Mouse (Mus musculus): Measurements from ENCODE around the gene Naaladl2. TPM values are rescaled to one million over a fixed set of nuclear protein-coding genes. Genes with fewer than 3 reads are reported as not detected.
"Not testable (repeated sequence)": the region's sequence is repeated elsewhere in the genome, so short reads cannot be mapped to it uniquely, and the experiment has no call there.

Naaladl2 gene
- polyA plus RNA-seq, 2 experiments from 2014 or later, result not detected

DNA sequence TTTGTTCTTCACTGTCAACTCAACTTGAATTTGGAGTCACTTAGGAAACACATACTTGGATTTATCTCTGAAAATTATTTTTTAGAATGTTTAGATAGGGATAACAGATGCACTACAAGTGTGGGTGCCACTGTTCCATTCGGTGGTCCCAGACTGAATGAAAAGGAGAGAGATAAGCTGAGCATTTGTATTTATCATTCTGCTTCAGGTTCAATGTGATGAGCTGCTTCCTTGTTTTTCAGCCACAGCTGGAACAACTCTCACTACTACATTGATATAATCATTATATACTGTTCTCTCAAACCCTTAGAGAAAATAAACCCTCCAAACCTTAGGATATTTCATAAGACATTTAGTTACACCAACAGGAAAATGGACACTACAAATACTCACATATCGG is 918.6 kb downstream of the Naaladl2 start:
- ATAC-seq, result no peak

DNA sequence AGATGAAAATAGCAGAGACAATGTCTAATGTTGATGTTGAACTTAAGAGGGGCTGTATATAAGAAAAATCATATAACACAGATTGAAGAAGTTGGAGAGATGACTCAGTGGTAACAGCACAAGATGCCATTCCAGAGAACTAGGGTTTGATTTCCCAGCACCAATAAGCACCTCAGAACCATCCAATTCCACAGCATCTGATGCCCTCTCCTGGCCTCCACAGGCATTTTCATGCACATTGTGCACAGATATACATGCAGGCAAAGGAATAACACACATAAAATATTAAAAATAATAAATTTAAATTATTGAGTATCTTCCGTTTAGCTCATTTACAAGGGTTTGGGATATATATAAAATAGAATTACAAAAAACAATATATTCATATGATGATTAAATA is 926.6 kb downstream of the Naaladl2 start:
- ATAC-seq, result no peak

- no peak for ATAC-seq
Observed at GRCm38 (mm10) chr3:24166531-24166930, 977.5 kb downstream of the Naaladl2 start.

- ATAC-seq, result no peak
Observed at GRCm38 (mm10) chr3:24163992-24164391, 980.1 kb downstream of the Naaladl2 start.

DNA sequence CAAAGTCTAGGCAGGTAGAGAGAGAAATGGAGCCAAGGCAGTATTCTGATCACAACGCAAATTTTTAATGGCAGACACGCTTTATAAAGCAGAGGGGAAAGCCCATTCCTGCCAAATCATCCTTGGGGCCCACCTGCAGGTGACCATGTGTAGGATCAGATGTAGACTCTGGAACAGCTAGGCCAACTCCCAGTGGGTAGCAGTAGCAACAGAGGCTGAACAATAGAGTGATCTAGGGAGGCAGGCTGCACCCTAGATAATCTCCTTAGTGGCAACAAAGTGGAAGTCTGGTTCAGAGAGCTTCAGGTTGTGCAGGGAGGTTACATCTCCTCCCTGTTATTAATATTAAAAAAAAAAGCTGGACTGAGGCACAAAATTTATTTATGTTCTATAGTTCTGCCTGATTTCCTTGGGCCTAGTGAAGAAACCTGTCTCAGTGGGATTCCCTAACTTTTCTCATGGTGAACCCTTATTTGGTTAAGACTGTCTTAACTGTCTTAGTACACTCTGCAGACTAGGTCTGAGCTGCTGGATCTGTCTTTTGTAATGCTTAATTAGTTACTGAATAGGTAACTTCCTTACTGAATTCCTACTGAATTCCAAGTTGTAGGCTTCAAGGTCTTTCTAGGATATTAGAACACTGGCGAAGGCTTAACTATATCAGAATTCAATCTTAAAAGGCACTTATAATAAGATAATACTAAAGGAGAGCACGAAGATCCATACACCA is 992.8 kb downstream of the Naaladl2 start:
- not testable (repeated sequence) for ATAC-seq

- ATAC-seq, result no peak
Observed at GRCm38 (mm10) chr3:24142808-24143207, 1001.3 kb downstream of the Naaladl2 start.

DNA sequence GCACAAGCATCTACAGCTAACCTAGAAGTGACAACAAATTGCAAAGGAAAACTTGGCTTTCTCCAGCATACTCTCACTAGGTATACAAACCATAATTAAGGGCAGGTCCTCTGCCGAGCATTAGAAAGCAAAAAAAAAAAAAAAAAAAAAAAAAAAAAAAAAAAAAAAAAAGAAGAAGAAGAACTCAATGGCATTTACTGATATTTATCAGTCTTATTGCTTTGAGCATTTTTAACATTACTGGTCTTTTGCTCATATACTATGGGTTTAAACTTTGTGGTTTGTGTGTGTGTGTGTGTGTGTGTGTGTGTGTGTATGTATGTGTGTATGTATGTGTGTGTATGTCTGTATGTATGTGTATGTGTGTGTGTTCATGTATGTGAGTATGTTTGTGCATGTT is 1006.1 kb downstream of the Naaladl2 start:
- no peak for ATAC-seq

- no peak for ATAC-seq
Observed at GRCm38 (mm10) chr3:24126200-24126599, 1017.9 kb downstream of the Naaladl2 start.

DNA sequence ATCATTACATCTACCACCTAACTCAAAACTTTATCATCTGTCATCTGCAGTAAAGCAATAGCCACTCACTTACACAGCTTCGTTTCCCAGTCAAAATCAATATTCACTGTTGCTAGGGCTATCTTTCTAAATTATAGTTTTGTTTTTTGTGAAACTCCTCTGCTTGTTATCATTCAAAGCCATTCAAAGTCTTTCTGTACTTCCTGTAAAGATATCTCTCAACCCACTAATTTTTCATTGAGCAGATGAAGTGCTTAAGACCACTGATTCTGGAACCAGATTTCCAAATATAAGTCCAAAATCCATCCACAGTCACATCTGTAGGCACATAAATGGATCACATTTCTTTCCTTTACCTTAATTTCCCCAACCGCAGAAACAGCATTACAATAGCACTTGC is 1020.0 kb downstream of the Naaladl2 start:
- ATAC-seq, result no peak

DNA sequence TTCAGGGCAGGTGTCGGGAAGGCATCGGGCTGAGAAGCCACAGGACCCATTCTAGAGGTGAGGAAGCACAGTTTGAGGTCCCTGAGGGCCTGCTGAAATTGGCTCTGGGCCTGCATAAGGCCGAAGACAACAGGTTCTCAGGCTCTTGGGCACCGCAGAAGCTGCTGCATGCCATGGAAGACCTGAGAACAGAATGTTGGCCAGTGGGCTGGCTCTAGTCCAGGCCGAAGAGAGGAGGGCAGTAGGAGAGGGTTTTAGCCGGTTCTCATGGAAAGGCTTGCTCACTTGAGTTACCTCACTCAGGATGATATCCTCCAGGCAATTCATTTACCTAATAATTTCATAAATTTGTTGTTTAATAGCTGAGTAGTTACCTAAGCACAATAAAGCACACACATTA is 1025.9 kb downstream of the Naaladl2 start:
- ATAC-seq, result no peak

DNA sequence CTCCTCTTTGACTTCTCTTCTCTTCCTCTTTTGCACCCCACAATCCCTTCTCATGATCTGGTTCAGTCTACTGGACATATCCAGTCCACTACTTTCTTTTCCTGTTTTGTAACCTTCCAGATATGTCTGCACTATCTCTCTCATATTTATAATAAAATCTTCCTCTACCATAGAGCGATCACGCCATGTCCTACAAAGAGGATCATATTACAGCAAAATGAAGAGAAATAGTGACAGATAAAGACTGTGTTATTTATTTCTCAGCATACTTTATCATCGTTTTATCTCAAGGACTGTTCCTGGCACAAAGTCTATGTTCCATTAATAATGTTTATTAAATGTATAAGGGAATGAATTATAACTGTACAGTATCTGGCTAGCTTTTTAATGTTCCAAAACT is 1029.2 kb downstream of the Naaladl2 start:
- no peak for ATAC-seq

GRCm38 (mm10) chr3:24113360-24113759 is 1030.7 kb downstream of the Naaladl2 start:
- no peak for ATAC-seq

GRCm38 (mm10) chr3:24106391-24106790 is 1037.7 kb downstream of the Naaladl2 start:
- ATAC-seq, result no peak

DNA sequence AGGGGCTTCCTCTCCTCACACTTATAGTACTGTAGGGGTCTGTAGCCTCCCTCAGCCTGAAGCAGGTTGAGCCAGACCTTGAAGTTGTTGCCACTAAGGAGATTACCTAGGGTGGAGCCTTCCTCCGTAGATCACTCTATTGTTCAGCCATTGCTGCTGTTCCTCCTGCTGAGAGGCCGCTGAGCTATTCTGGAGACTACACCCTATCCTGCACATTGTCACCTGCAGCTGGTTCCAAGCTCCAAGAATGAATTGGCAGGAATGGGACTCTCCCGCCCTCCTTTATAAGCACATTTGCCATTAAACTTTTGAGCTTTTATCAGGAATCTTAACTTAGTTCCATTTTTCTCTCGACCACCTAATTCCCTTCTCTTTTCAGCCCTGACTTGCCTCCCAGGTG is 1064.3 kb downstream of the Naaladl2 start:
- ATAC-seq, result no peak

DNA sequence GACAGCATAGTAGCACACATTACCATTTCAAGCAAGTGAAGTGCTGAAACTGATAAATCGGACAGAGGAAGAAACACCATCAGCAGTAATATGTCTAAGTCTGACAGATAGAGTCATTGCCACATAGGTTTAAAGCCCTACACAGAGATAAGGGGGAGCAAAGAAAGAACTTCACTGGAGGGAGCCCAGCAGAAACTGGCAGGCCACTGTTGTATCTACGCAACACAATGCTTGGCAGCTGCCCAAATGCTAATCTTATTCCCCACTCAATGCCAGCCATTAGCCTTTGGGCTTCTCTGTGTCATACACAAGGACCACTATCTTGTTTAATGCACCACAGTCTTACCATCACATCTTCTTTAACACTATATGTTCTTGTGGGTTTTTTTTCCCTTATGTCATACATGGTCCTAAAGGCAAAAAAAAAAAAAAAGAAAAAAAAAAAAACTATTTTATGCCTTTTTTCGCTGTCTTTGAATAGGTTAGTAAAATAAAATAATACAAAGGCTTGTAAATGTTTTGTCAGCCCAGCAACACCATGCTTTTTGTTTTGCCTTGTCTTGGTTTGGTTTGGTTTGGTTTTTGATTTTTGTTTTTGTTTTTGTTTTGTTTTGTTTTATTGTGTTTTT is 1072.8 kb downstream of the Naaladl2 start:
- ATAC-seq, result no peak

DNA sequence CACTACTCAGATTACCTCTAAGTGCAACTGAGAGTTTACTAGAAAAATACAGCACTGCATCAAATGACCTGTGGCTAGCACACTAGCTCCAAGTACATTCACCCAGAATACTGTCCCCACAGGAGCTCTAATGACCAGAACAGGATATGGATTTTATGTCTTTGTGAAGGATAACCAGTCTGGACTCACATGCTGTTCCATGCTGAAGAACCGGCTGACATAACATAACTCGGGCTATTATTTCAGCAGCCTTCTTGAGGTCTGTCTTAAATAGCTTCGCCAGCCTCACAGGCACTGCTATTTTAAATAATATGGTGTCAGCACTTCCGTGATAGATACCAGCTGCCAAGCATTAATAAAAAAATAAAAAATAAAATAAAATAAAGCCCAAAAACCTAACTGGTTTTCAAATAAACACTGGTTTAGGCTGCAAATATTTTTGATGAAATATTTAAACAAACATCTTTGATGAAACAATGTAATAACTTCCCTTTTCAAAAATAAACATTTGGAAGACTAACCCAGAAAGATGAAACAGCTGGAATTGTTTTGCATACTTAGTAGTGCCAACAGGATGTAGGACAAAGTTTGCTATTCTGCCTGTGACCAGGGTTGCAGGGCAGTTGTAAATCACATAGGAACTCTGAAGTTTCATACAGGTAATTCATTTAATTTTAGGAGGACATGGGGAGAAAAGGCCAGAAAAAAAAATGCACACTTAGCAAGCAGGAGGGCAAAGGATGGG is 1073.5 kb downstream of the Naaladl2 start:
- ATAC-seq, result no peak

- ATAC-seq, result no peak
Observed at GRCm38 (mm10) chr3:24048217-24048616, 1095.8 kb downstream of the Naaladl2 start.

DNA sequence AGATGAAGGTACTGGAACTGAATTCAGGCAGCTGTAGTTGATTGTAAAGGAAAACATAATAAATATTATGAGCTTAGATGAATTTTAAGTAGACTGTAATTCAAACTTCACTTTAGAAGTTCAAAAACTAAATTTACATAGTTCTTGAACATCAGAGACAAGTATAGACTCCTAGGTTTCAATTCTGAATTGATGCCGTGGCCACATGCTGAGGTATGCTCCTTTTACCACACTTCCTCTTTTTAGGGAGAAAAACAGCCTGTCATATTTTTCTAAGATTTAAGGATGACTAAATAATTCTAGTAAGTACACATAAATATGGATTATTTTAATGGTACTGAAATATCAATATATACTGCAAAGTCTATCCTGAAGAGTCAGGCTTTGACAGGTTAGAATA is 1142.3 kb downstream of the Naaladl2 start:
- no peak for ATAC-seq

DNA sequence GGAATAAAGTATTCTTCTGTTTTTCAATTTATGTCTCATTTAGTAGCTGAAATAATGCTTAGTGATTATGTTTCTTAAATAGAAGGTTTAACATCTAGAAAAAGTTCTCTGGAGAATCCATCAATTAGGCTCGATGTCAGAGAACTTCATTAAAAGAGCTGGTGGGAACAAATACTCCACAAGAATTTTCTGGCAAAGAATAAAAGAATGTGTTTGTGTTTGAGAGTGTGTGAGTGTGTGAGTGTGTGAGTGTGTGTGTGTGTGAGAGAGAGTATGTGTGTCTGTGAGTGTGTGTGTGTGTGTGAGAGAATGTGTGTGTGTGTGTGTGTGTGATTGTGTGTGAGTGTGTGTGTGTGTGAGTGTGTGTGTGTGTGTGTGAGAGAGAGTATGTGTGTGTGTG is 1170.3 kb downstream of the Naaladl2 start:
- ATAC-seq, result no peak

- no peak for ATAC-seq
Observed at GRCm38 (mm10) chr3:23972747-23973667, 1171.1 kb downstream of the Naaladl2 start.

GRCm38 (mm10) chr3:23962961-23963621 is 1181.0 kb downstream of the Naaladl2 start:
- no peak for ATAC-seq

DNA sequence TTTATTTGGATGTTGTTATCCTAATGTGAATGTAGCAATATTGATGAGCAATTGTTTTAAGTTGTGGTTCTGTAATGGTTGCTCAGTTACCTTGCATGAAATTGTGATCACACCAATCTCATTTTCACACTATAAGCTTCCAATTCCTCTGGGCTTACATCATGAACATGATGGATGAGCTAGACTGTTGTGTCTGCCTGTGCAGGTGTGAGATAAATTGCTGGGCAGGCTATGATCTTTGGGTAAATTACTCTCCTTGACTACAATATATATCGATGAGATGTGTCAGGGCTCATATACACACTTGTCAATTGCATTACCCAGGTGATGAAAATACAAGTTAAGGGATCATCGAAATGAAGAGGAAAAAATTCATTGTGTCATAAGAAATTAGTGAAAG is 1197.9 kb downstream of the Naaladl2 start:
- ATAC-seq, result no peak
